In the genomic region with DNA sequence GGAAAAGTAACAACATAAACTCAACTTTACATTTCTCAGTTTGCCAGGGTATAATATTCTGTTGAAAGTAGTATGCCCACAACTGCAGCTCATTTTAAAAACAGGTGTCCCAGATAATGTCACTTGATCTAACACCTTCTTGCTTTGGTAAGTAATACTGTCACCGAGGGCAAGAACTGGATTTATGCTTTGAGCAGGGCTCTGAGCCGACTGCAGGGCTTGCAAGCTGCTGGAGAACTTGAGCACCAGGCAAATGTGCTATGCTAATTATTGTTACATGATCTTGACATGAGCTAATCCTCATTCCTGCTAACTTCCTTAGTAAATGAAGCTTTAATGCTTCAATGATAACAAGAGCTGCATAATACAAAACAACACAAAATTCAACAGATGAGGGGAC, we compare ENCODE assay signal across 29 mouse cellular contexts.
A peak's percentile ranks its signal among the peaks of the same experiment; 100 is the strongest.
DNase-seq lines count a peak whose midpoint lies in the region; ATAC-seq lines count a peak whose summit lies in the region.
"Had no signal": no experiment of that assay in that cellular context is flagged by ENCODE, and none has a peak within 500 bp of the region (broad histone marks: within the 10 kb centered on the region; RNA-seq: fewer than 3 reads in every experiment).

No protein-coding gene starts in this region.

- H3K27ac ChIP-seq in kidney, embryonic 14.5 days (ENCODE audit: low read depth, low read length): no peak overlapping the region
- H3K27ac ChIP-seq: embryonic facial prominence, embryonic 15.5 days; heart, adult 2 months; heart, embryonic 10.5 days; heart, embryonic 13.5 days; hindbrain, embryonic 14.5 days; hindbrain, postnatal 0 days had no signal

- H3K4me2 ChIP-seq in kidney, embryonic 14.5 days (replicated peaks; ENCODE audit: low read depth, low read length): no peak overlapping the region
- H3K4me2 ChIP-seq: embryonic facial prominence, embryonic 15.5 days; heart, embryonic 13.5 days; hindbrain, embryonic 14.5 days had no signal

- H3K4me3 ChIP-seq in kidney, embryonic 14.5 days (ENCODE audit: low read length): no peak overlapping the region
- H3K4me3 ChIP-seq: embryonic facial prominence, embryonic 15.5 days; heart, adult 2 months; heart, embryonic 10.5 days; heart, embryonic 13.5 days had no signal

- no peak overlapping the region for H3K9ac ChIP-seq in kidney, embryonic 14.5 days (ENCODE audit: low read depth, low read length)
- H3K9ac ChIP-seq: embryonic facial prominence, embryonic 15.5 days; forebrain, postnatal 0 days; heart, embryonic 13.5 days; hindbrain, embryonic 14.5 days had no signal

- H3K27me3 ChIP-seq in kidney, embryonic 14.5 days (ENCODE audit: control insufficient read depth, insufficient read depth, low read length): no peaks in the 10 kb centered on the region
- H3K27me3 ChIP-seq: CH12.LX; embryonic facial prominence, embryonic 15.5 days; heart, embryonic 13.5 days; Patski had no signal

- H3K4me1 ChIP-seq in kidney, embryonic 14.5 days (ENCODE audit: control insufficient read depth, insufficient read depth, low read length): 0 out of 2 replicates have a peak, but pooled peaks cover 11% of the 10 kb centered on the region
- H3K4me1 ChIP-seq: embryonic facial prominence, embryonic 15.5 days; heart, embryonic 10.5 days; heart, embryonic 13.5 days had no signal

- DNase-seq in gastrocnemius, adult 18-20 months (ENCODE audit: low spot score): peak; percentile 51
- DNase-seq in gastrocnemius, postnatal 10 days: no peak
- no peak for DNase-seq in kidney, adult 11 months
- peak; percentile 11 for DNase-seq in retina, postnatal 1 day
- DNase-seq in retina, embryonic 14.5 days (ENCODE audit: low spot score): no peak
- DNase-seq in cerebellum, adult 9-11 months: no peak
- DNase-seq: adrenal gland, postnatal 10 days; adrenal gland, postnatal 36 days; B cell, adult 2 months; cerebellum, adult 2 months; cerebellum, postnatal 10 days; cerebellum, postnatal 36 days; embryo, embryonic 11 days; forebrain, postnatal 0 days; heart, adult 2 months; heart, postnatal 14 days; heart, postnatal 4 days had no signal

- 0 out of 2 replicates have a peak, but pooled peaks have one; percentile 54 for ATAC-seq in kidney, embryonic 14.5 days (ENCODE audit: low FRiP score, low TSS enrichment)
- ATAC-seq: forebrain, embryonic 14.5 days; forebrain, postnatal 0 days; hindbrain, postnatal 0 days; inflammation-experienced regulatory T-cells, adult 6 months; intestine, embryonic 16.5 days; Patski had no signal

- H3K36me3 ChIP-seq in kidney, embryonic 14.5 days (ENCODE audit: control insufficient read depth, insufficient read depth, low read length): no peaks in the 10 kb centered on the region
- H3K36me3 ChIP-seq: embryonic facial prominence, embryonic 15.5 days had no signal

- 10% methylated on average over 2 of the region's 2 CpGs for WGBS in kidney, embryonic 14.5 days

- no peaks in the 10 kb centered on the region for H3K9me3 ChIP-seq in kidney, embryonic 14.5 days (ENCODE audit: control insufficient read depth, low read length)
- H3K9me3 ChIP-seq: embryonic facial prominence, embryonic 15.5 days; G1E; heart, embryonic 10.5 days; heart, embryonic 13.5 days had no signal

Comparison
In these comparisons a context has a peak if more than half of its experiments do, and no peak if none do; other contexts are left out.
1. DNase-seq: peak in gastrocnemius, adult 18-20 months (single experiment) and retina, postnatal 1 day (single experiment); none in gastrocnemius, postnatal 10 days (single experiment), kidney, adult 11 months (single experiment), retina, embryonic 14.5 days (single experiment) and cerebellum, adult 9-11 months (single experiment).